Mouse (Mus musculus): ENCODE measurements around the gene Tspan14.
A peak's percentile ranks its signal among the peaks of the same experiment; 100 is the strongest.

Tspan14 gene

GRCm38 (mm10) chr14:40966392-40966861 lies at the start of gene Tspan14:
Tspan14 (minus strand) TSS chr14:40966807.
- DNase-seq (ENCODE audit: low spot score) = peak; percentile 65

GRCm38 (mm10) chr14:41014701-41015240 lies 48.2 kb upstream of the Tspan14 start:
- DNase-seq (ENCODE audit: low spot score) = peak; percentile 9

- DNase-seq (ENCODE audit: low spot score) = peak; percentile 89
Measured at GRCm38 (mm10) chr14:41013630-41014613, 47.3 kb upstream of the Tspan14 start, which contains the start of gene Fam213a. Fam213a (minus strand) TSS chr14:41013788.

- no peak for DNase-seq (ENCODE audit: low spot score)
Measured at GRCm38 (mm10) chr14:41013143-41013542, 46.5 kb upstream of the Tspan14 start.

GRCm38 (mm10) chr14:41011916-41012315 lies 45.3 kb upstream of the Tspan14 start:
- no peak for DNase-seq (ENCODE audit: low spot score)

- DNase-seq (ENCODE audit: low spot score) = no peak
Measured at GRCm38 (mm10) chr14:41008138-41008537, 41.5 kb upstream of the Tspan14 start.

GRCm38 (mm10) chr14:41007641-41008040 lies 41.0 kb upstream of the Tspan14 start:
- DNase-seq (ENCODE audit: low spot score) = no peak

- no peak for DNase-seq (ENCODE audit: low spot score)
Measured at GRCm38 (mm10) chr14:41006899-41007298, 40.3 kb upstream of the Tspan14 start.

- no peak for DNase-seq (ENCODE audit: low spot score)
Measured at GRCm38 (mm10) chr14:41006263-41006662, 39.7 kb upstream of the Tspan14 start.

- no peak for DNase-seq (ENCODE audit: low spot score)
Measured at GRCm38 (mm10) chr14:41005716-41006115, 39.1 kb upstream of the Tspan14 start.

- no peak for DNase-seq (ENCODE audit: low spot score)
Measured at GRCm38 (mm10) chr14:41004201-41005141, 37.9 kb upstream of the Tspan14 start.

GRCm38 (mm10) chr14:41001576-41001975 lies 35.0 kb upstream of the Tspan14 start:
- DNase-seq (ENCODE audit: low spot score) = no peak

GRCm38 (mm10) chr14:41000801-41001200 lies 34.2 kb upstream of the Tspan14 start:
- no peak for DNase-seq (ENCODE audit: low spot score)

GRCm38 (mm10) chr14:40999904-41000645 lies 33.5 kb upstream of the Tspan14 start:
- peak; percentile 33 for DNase-seq (ENCODE audit: low spot score)

- DNase-seq (ENCODE audit: low spot score) = no peak
Measured at GRCm38 (mm10) chr14:40996171-40996570, 29.6 kb upstream of the Tspan14 start.

- DNase-seq (ENCODE audit: low spot score) = no peak
Measured at GRCm38 (mm10) chr14:40992464-40992863, 25.9 kb upstream of the Tspan14 start.

- DNase-seq (ENCODE audit: low spot score) = no peak
Measured at GRCm38 (mm10) chr14:40988780-40989179, 22.2 kb upstream of the Tspan14 start.

- DNase-seq (ENCODE audit: low spot score) = no peak
Measured at GRCm38 (mm10) chr14:40987184-40987583, 20.6 kb upstream of the Tspan14 start.

- DNase-seq (ENCODE audit: low spot score) = no peak
Measured at GRCm38 (mm10) chr14:40985635-40986034, 19.0 kb upstream of the Tspan14 start.

GRCm38 (mm10) chr14:40979723-40980122 lies 13.1 kb upstream of the Tspan14 start:
- no peak for DNase-seq (ENCODE audit: low spot score)

- DNase-seq (ENCODE audit: low spot score) = no peak
Measured at GRCm38 (mm10) chr14:40979002-40979401, 12.4 kb upstream of the Tspan14 start.

Measured in T-cell, adult 2 months (primary cell).